Mouse (Mus musculus) kidney, embryonic 16.5 days (tissue): ENCODE data around the gene Nrk. TPM values are rescaled to one million over a fixed set of nuclear protein-coding genes. Genes with fewer than 3 reads are reported as not detected.

Source experiments
- ATAC-seq: fragments of 200-750 bp; cut with Nextera tagmentation; 2 replicates; pipeline ENCODE4 v1.8.0; 2017; ENCODE audit warnings: moderate TSS enrichment; ENCODE audit not compliant: low FRiP score, low TSS enrichment
- H3K27ac ChIP-seq: fragments of 300-500 bp; sonication (generic); 2 replicates; pipeline ENCODE4 v1.5.1; 2014; ENCODE audit warnings: low read length
- H3K27me3 ChIP-seq: fragments of 300-500 bp; sonication (generic); 2 replicates; pipeline ENCODE4 v1.6.1; 2014; ENCODE audit warnings: low read length, control low read depth, mixed read lengths; ENCODE audit not compliant: insufficient read depth
- H3K36me3 ChIP-seq: fragments of 300-500 bp; sonication (generic); 2 replicates; pipeline ENCODE4 v1.6.1; 2014; ENCODE audit warnings: low read length, control low read depth, mixed read lengths; ENCODE audit not compliant: insufficient read depth
- H3K4me1 ChIP-seq: fragments of 300-500 bp; sonication (generic); 2 replicates; pipeline ENCODE4 v1.6.1; 2014; ENCODE audit warnings: low read length, control low read depth, mixed read lengths; ENCODE audit not compliant: insufficient read depth
- H3K4me2 ChIP-seq: fragments of 300-500 bp; sonication (generic); replicated peaks from 2 replicates; pipeline ENCODE4 v1.6.1; 2014; ENCODE audit warnings: low read depth, low read length
- H3K4me3 ChIP-seq: fragments of 300-500 bp; sonication (generic); 2 replicates; pipeline ENCODE4 v1.5.1; 2014; ENCODE audit warnings: mild to moderate bottlenecking, low read length
- H3K9ac ChIP-seq: fragments of 300-500 bp; sonication (generic); replicated peaks from 2 replicates; pipeline ENCODE4 v1.6.1; 2014; ENCODE audit warnings: low read length
- H3K9me3 ChIP-seq: fragments of 300-500 bp; sonication (generic); 2 replicates; pipeline ENCODE4 v1.6.1; 2016; ENCODE audit warnings: low read length, control low read depth
- WGBS: fragments of 180-500 bp; shearing (Covaris S2); extraction: QIAGEN DNeasy Blood & Tissue Kit; methylation state at CpG from one replicate; pipeline ENCODE4 v1.1.7; 2014; 5-methylcytosine and 5-hydroxymethylcytosine counted together
- polyA plus RNA-seq: library from polyadenylated mRNA; unstranded; fragments of >200 nt; fragmentation: Nextera tagmentation; extraction: Ambion mirVana; gene quantifications from 2 replicates; pipeline ENCODE4 v1.2.1, GENCODE M21; 2015

The Nrk gene
- 9.2 and 9.6 TPM in 2 replicates for polyA plus RNA-seq

GRCm38 (mm10) chrX:138914041-138914776 is at the start of gene Nrk:
Nrk (plus strand) TSS chrX:138914430.
- H3K4me3 ChIP-seq: peak within 1 kb of the TSS; percentile 50
- no peaks in the 10 kb centered on the region for H3K36me3 ChIP-seq
- H3K4me2 ChIP-seq: peak within 1 kb of the TSS; percentile 52
- peak within 1 kb of the TSS; percentile 49; the same call in 1 of the 2 replicates for H3K9ac ChIP-seq
- H3K9me3 ChIP-seq: no peaks in the 10 kb centered on the region
- H3K27ac ChIP-seq: no peak within 1 kb of the TSS
- whole genome bisulfite sequencing: 26% methylated on average over 46 of the region's 55 CpGs
- no peaks in the 10 kb centered on the region for H3K4me1 ChIP-seq
- peaks cover 19% of the 10 kb centered on the region for H3K27me3 ChIP-seq
- peak; percentile 94 for ATAC-seq

- 26% methylated on average over 8 of the region's 8 CpGs for whole genome bisulfite sequencing
- H3K4me1 ChIP-seq: no peaks in the 10 kb centered on the region
- H3K4me2 ChIP-seq: peak overlapping the region; percentile 52
- no peaks in the 10 kb centered on the region for H3K36me3 ChIP-seq
- H3K9me3 ChIP-seq: no peaks in the 10 kb centered on the region
- H3K27me3 ChIP-seq: peaks cover 19% of the 10 kb centered on the region
- peak overlapping the region; percentile 50 for H3K4me3 ChIP-seq
- peak; percentile 37 for ATAC-seq
- H3K27ac ChIP-seq: no peak overlapping the region
- H3K9ac ChIP-seq: 0 out of 2 replicates have a peak overlapping the region, but pooled peaks have one; percentile 22
These were observed 864 bp upstream of the Nrk start for GRCm38 (mm10) chrX:138913366-138913765.

DNA sequence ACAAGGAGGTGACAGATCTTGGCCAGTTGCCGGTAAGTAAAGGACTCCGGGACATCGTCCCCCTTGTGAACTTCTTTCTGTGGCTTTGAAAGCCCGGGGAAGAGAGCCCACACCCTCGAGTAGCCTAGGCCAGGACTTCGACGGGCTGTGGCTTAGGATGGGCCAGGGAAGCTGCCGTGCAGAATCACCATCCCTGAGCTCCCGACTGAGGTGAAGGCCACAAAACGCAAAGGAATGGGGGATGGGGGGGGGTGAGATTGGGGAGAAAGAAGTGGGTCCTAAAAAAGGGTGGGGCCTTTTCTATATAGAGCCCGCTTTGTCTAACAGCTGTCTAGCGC is 516 bp downstream of the Nrk start:
- Histone ChIP-seq H3K27ac (no peak overlapping the region), H3K4me3 (peak overlapping the region; percentile 50), H3K36me3 (no peaks in the 10 kb centered on the region), H3K27me3 (peaks cover 19% of the 10 kb centered on the region), H3K9me3 (no peaks in the 10 kb centered on the region), H3K4me1 (no peaks in the 10 kb centered on the region), H3K9ac (peak overlapping the region; percentile 49; the same call in 1 of the 2 replicates), H3K4me2 (peak overlapping the region; percentile 52)
- 47% methylated on average over 12 of the region's 12 CpGs for WGBS
- ATAC-seq: peak; percentile 55

GRCm38 (mm10) chrX:138919030-138919429 is 4.8 kb downstream of the Nrk start:
- no peaks in the 10 kb centered on the region for H3K9me3 ChIP-seq
- no peak overlapping the region for H3K4me2 ChIP-seq
- no peak overlapping the region for H3K27ac ChIP-seq
- 60% methylated on average over 7 of the region's 7 CpGs for WGBS
- H3K9ac ChIP-seq: no peak overlapping the region
- ATAC-seq: no peak
- H3K27me3 ChIP-seq: no peaks in the 10 kb centered on the region; the same call in 1 of the 2 replicates
- H3K4me3 ChIP-seq: no peak overlapping the region
- H3K36me3 ChIP-seq: no peaks in the 10 kb centered on the region
- no peaks in the 10 kb centered on the region for H3K4me1 ChIP-seq

- Histone ChIP-seq H3K9ac (no peak overlapping the region), H3K36me3 (no peaks in the 10 kb centered on the region), H3K4me3 (no peak overlapping the region), H3K27me3 (no peaks in the 10 kb centered on the region), H3K4me2 (no peak overlapping the region), H3K9me3 (no peaks in the 10 kb centered on the region), H3K4me1 (no peaks in the 10 kb centered on the region), H3K27ac (no peak overlapping the region)
- WGBS: 61% methylated on average over 6 of the region's 6 CpGs
- no peak for ATAC-seq
These were observed 29.7 kb downstream of the Nrk start for GRCm38 (mm10) chrX:138943905-138944304.

DNA sequence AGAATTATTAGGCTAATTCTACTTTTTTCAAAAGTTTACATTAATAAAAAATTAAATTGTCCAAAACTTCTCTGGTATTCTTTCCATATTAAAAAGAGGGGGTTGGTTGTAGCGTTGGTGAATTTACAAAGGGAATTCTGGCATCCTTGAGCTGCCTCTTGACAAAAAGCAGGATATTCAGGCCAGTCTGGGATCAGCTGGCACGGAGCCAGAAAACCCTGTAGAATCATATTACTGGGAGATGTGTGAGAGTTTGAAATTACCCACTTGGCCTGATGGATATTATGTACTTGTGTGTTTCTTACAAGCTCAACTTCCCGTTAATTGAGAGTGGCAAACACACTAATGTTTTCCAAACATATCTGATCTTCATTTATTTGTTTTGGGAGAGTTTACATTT is 46.5 kb downstream of the Nrk start:
- Histone ChIP-seq H3K27me3 (peaks cover 4% of the 10 kb centered on the region; the same call in 1 of the 2 replicates), H3K4me3 (no peak overlapping the region), H3K9ac (no peak overlapping the region), H3K4me1 (no peaks in the 10 kb centered on the region), H3K4me2 (no peak overlapping the region), H3K9me3 (no peaks in the 10 kb centered on the region), H3K36me3 (no peaks in the 10 kb centered on the region), H3K27ac (no peak overlapping the region)
- no peak for ATAC-seq
- WGBS: 56% methylated on average over 3 of the region's 3 CpGs

DNA sequence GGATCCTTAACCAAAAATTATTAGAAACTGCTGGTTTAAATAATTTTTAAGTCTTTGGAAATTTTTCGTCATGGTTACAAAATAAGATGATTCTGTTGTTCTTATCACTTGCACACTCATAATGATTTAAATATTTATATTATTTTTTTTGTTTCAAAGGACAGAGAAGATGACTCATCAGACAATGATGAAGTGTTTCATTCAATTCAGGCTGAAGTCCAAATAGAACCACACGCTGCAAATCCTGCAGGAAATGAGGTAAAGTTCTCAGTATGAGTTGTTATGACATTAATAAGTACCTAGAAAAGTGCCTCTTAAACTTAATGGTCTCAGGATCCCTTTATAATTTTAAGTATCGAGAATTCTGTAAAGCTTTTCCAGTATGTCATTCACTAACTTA is 64.3 kb downstream of the Nrk start:
- no peaks in the 10 kb centered on the region for H3K4me1 ChIP-seq
- H3K27ac ChIP-seq: no peak overlapping the region
- ATAC-seq: no peak
- H3K27me3 ChIP-seq: no peaks in the 10 kb centered on the region
- H3K9ac ChIP-seq: no peak overlapping the region
- no peaks in the 10 kb centered on the region for H3K36me3 ChIP-seq
- H3K9me3 ChIP-seq: no peaks in the 10 kb centered on the region
- 64% methylated on average over 3 of the region's 3 CpGs for WGBS
- no peak overlapping the region for H3K4me2 ChIP-seq
- H3K4me3 ChIP-seq: no peak overlapping the region

DNA sequence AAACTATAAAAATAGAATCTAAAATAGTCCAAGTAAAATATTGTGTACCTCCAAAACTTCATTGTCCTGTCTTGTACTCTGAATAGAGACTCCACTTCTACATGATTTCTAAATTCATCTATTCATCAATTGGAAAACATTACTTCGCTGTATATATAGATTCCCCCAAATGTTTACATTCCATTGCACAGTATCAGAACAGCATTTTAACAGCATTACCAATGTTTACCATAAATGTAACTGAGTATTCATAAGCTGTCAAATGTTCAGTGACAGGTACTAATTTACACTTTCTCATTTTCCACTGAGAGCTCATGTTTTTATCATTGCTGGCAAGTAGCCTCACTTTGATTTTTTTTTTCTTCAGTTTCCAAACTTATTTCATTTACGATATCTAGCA is 65.0 kb downstream of the Nrk start:
- no peaks in the 10 kb centered on the region for H3K36me3 ChIP-seq
- no peak overlapping the region for H3K4me3 ChIP-seq
- H3K27me3 ChIP-seq: no peaks in the 10 kb centered on the region
- H3K9me3 ChIP-seq: no peaks in the 10 kb centered on the region
- no peak overlapping the region for H3K4me2 ChIP-seq
- no peaks in the 10 kb centered on the region for H3K4me1 ChIP-seq
- ATAC-seq: no peak
- no peak overlapping the region for H3K9ac ChIP-seq
- H3K27ac ChIP-seq: no peak overlapping the region
- 84% methylated on average over 2 of the region's 2 CpGs for WGBS

DNA sequence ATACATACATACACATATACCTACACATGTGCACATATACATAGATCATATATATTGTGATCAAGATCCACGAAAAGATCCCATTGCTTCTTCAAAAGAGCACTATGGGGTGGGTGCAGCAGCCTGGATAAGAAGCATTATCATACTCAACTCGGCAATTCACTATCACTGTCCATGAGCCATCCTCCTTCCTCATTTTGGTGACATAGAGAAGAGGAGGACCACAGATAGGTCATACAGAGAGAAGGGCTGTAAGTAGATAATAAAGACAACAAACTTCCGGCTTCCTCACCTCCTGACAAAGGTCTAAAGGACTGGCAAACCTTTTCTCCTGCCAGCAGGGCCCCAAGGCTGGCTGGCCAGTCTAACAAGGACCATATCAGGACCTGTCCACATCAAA is 100.3 kb downstream of the Nrk start:
- Histone ChIP-seq H3K4me2 (no peak overlapping the region), H3K36me3 (no peaks in the 10 kb centered on the region), H3K27me3 (peaks cover 4% of the 10 kb centered on the region; the same call in 1 of the 2 replicates), H3K9me3 (no peaks in the 10 kb centered on the region), H3K4me1 (no peaks in the 10 kb centered on the region), H3K4me3 (no peak overlapping the region), H3K27ac (no peak overlapping the region), H3K9ac (no peak overlapping the region)
- 65% methylated on average over 3 of the region's 3 CpGs for WGBS
- ATAC-seq: no peak

- ATAC-seq: no peak
- WGBS: 62% methylated on average over 1 of the region's 1 CpGs
- H3K27me3 ChIP-seq: peaks cover 4% of the 10 kb centered on the region; the same call in 1 of the 2 replicates
- no peak overlapping the region for H3K27ac ChIP-seq
- H3K9me3 ChIP-seq: no peaks in the 10 kb centered on the region
- no peaks in the 10 kb centered on the region for H3K4me1 ChIP-seq
- no peak overlapping the region for H3K9ac ChIP-seq
- no peaks in the 10 kb centered on the region for H3K36me3 ChIP-seq
- no peak overlapping the region for H3K4me2 ChIP-seq
- H3K4me3 ChIP-seq: no peak overlapping the region
These were observed 102.3 kb downstream of the Nrk start for GRCm38 (mm10) chrX:139016540-139016939.
